Mouse (Mus musculus) cerebellum, adult 2 months (tissue): Measurements from ENCODE around the gene Cntrl.

ENCODE experiments used
- CTCF ChIP-seq: fragments of 200-500 bp; IDR thresholded peaks from 2 replicates; pipeline ENCODE4 v1.5.1; 2011; ENCODE audit warnings: low read depth, mild to moderate bottlenecking, control low read depth, low read length, moderate library complexity, borderline replicate concordance; ENCODE audit not compliant: insufficient read depth
- POLR2A ChIP-seq: fragments of 200-500 bp; IDR thresholded peaks from 2 replicates; pipeline ENCODE4 v1.6.1; 2011; ENCODE audit warnings: low read length, control low read depth, borderline replicate concordance; ENCODE audit not compliant: insufficient read depth

- no peak for TF ChIP-seq CTCF
- TF ChIP-seq POLR2A: no peak
These were observed 21.9 kb upstream of the Cntrl start for GRCm38 (mm10) chr2:35087418-35087817.
